Mouse (Mus musculus) lung, embryonic 14.5 days (tissue): ENCODE data around the gene Zswim8. TPM values are rescaled to one million over a fixed set of nuclear protein-coding genes. Genes with fewer than 3 reads are reported as not detected.

Source experiments
- ATAC-seq: fragments of 200-750 bp; cut with Nextera tagmentation; 2 replicates; pipeline ENCODE4 v1.8.0; 2017; ENCODE audit warnings: mild to moderate bottlenecking, moderate TSS enrichment, moderate library complexity; ENCODE audit not compliant: insufficient read depth
- DNase-seq: peaks from one replicate; pipeline ENCODE4 v3.0.0-alpha.2; 2015
- H3K27ac ChIP-seq: fragments of 300-500 bp; sonication (generic); 2 replicates; pipeline ENCODE4 v1.5.1; 2014; ENCODE audit warnings: low read depth, mild to moderate bottlenecking, moderate library complexity
- H3K27me3 ChIP-seq: fragments of 300-500 bp; sonication (generic); 2 replicates; pipeline ENCODE4 v1.6.1; 2014; ENCODE audit warnings: low read length, control low read depth; ENCODE audit not compliant: insufficient read depth
- H3K36me3 ChIP-seq: fragments of 300-500 bp; sonication (generic); 2 replicates; pipeline ENCODE4 v1.6.1; 2014; ENCODE audit warnings: control low read depth; ENCODE audit not compliant: insufficient read depth
- H3K4me1 ChIP-seq: fragments of 300-500 bp; sonication (generic); 2 replicates; pipeline ENCODE4 v1.6.1; 2014; ENCODE audit warnings: antibody characterized with exemption, control low read depth; ENCODE audit not compliant: insufficient read depth
- H3K4me2 ChIP-seq: fragments of 300-500 bp; sonication (generic); 2 replicates; pipeline ENCODE4 v1.6.1; 2014; ENCODE audit warnings: mild to moderate bottlenecking
- H3K4me3 ChIP-seq: fragments of 300-500 bp; sonication (generic); 2 replicates; pipeline ENCODE4 v1.5.1; 2014; ENCODE audit warnings: low read depth, low read length
- H3K9ac ChIP-seq: fragments of 300-500 bp; sonication (generic); 2 replicates; pipeline ENCODE4 v1.6.1; 2014
- H3K9me3 ChIP-seq: fragments of 300-500 bp; sonication (generic); 2 replicates; pipeline ENCODE4 v1.6.1; 2016; ENCODE audit warnings: low read depth, low read length, control low read depth
- CTCF ChIP-seq: IDR thresholded peaks from 2 replicates; pipeline ENCODE4 v1.5.1; 2016; ENCODE audit warnings: antibody characterized with exemption, low read depth
- WGBS: fragments of 180-500 bp; shearing (Covaris S2); extraction: QIAGEN DNeasy Blood & Tissue Kit; methylation state at CpG from one replicate; pipeline ENCODE4 v1.1.7; 2014; 5-methylcytosine and 5-hydroxymethylcytosine counted together
- microRNA-seq: library from miRNA; unstranded; fragments of <30 nt; microRNA quantifications from one replicate; pipeline ENCODE4, GENCODE M21; 2016; ENCODE audit warnings: borderline number of aligned reads
- polyA plus RNA-seq: library from polyadenylated mRNA; unstranded; fragments of >200 nt; fragmentation: Nextera tagmentation; extraction: Ambion mirVana; gene quantifications from 2 replicates; pipeline ENCODE4 v1.2.1, GENCODE M21; 2014

Gene Zswim8
- polyA plus RNA-seq, 1 experiment from 2014 or later = 37.3 TPM

DNA sequence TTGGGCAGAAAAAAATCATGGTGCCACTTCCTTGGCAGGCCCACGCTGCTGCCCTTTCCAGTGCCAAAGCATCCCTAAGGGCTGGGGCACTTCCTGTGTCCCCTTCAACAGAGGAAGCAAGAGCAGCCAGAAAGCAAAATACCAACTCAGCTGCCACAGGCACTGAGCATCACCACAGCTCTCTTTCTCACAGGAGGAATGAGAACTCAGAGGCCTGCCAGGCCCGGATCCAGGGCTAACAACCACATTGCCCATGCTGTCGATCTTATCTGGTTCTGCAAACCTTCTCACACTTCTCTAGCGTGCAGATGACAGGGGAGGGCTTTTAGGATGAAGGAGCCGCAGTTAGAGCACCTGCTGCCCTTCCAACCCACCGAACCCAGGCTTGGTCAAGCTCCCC lies 65.5 kb downstream of the Zswim8 start:
- no peaks in the 10 kb centered on the region for H3K9me3 ChIP-seq
- TF ChIP-seq CTCF = no peak
- H3K27ac ChIP-seq = no peak overlapping the region
- WGBS = 58% methylated on average over 6 of the region's 6 CpGs
- H3K27me3 ChIP-seq = no peaks in the 10 kb centered on the region
- H3K4me1 ChIP-seq = 0 out of 2 replicates have a peak, but pooled peaks cover 2% of the 10 kb centered on the region
- no peak for DNase-seq
- H3K9ac ChIP-seq = no peak overlapping the region
- ATAC-seq = no peak
- H3K4me2 ChIP-seq = no peak overlapping the region
- peaks cover 39% of the 10 kb centered on the region for H3K36me3 ChIP-seq
- no peak overlapping the region for H3K4me3 ChIP-seq

Small RNA genes within 50 kb of the gene (microRNA-seq; reads per million reads assigned to microRNA genes)
- gene Mir6946 = 3.1 reads per million, percentile 8 among the genes with 10 or more reads in this experiment

Other genes with a start within 250 kb of the Zswim8 start
- gene Anxa7, start 227.4 kb upstream of the Zswim8 start, polyA plus RNA-seq = 36.0 and 36.9 TPM in 2 replicates
- 0.96 and 1.4 TPM in 2 replicates for gene Mss51, start 210.7 kb upstream of the Zswim8 start, polyA plus RNA-seq
- 60.7 and 61.1 TPM in 2 replicates for gene Ppp3cb, start 161.0 kb upstream of the Zswim8 start, polyA plus RNA-seq
- gene Usp54, start 66.5 kb upstream of the Zswim8 start, polyA plus RNA-seq = 10.0 and 11.8 TPM in 2 replicates
- gene Myoz1, start 51.0 kb upstream of the Zswim8 start, polyA plus RNA-seq = 0.24 and 0.87 TPM in 2 replicates
- gene Synpo2l, start 39.2 kb upstream of the Zswim8 start, polyA plus RNA-seq = 0.75 and 2.8 TPM in 2 replicates
- 96.0 and 100 TPM in 2 replicates for gene Sec24c, start 33.2 kb upstream of the Zswim8 start, polyA plus RNA-seq
- 29.2 and 30.2 TPM in 2 replicates for gene Fut11, start 12.6 kb upstream of the Zswim8 start, polyA plus RNA-seq
- 224 and 227 TPM in 2 replicates for gene Chchd1, start 4.5 kb upstream of the Zswim8 start, polyA plus RNA-seq
- gene Ndst2, start 27.0 kb downstream of the Zswim8 start, polyA plus RNA-seq = 32.4 and 35.6 TPM in 2 replicates
- gene Camk2g, start 86.5 kb downstream of the Zswim8 start, polyA plus RNA-seq = 46.3 and 46.6 TPM in 2 replicates
- gene Plau, start 129.1 kb downstream of the Zswim8 start, polyA plus RNA-seq = 0.99 TPM in 2 replicates
- 64.3 and 69.5 TPM in 2 replicates for gene Vcl, start 221.8 kb downstream of the Zswim8 start, polyA plus RNA-seq